Mouse (Mus musculus) cerebellum, adult 2 months (tissue): ENCODE data around the gene Hist2h2ac.

ENCODE experiments used
- CTCF ChIP-seq: fragments of 200-500 bp; IDR thresholded peaks from 2 replicates; pipeline ENCODE4 v1.5.1; 2011; ENCODE audit warnings: low read depth, mild to moderate bottlenecking, control low read depth, low read length, moderate library complexity, borderline replicate concordance; ENCODE audit not compliant: insufficient read depth
- POLR2A ChIP-seq: fragments of 200-500 bp; IDR thresholded peaks from 2 replicates; pipeline ENCODE4 v1.6.1; 2011; ENCODE audit warnings: low read length, control low read depth, borderline replicate concordance; ENCODE audit not compliant: insufficient read depth

- TF ChIP-seq CTCF (no peak), POLR2A (no peak)
These were observed 22.5 kb downstream of the Hist2h2ac start for GRCm38 (mm10) chr3:96198181-96198580.
